Mouse (Mus musculus): ENCODE measurements around the gene Hist1h2an.
"Not testable (repeated sequence)": the region's sequence is repeated elsewhere in the genome, so short reads cannot be mapped to it uniquely, and the experiment has no call there.

Hist1h2an gene

GRCm38 (mm10) chr13:21786899-21787629, at the start of gene Hist1h2an, which contains the start of gene Hist1h2bp:
TSS of gene Hist1h2an (minus strand) at chr13:21787218.
TSS of gene Hist1h2bp (plus strand) at chr13:21787461.
- peak; percentile 98 for DNase-seq (ENCODE audit: extremely low spot score, low read depth, low spot score)

- DNase-seq (ENCODE audit: extremely low spot score, low read depth, low spot score) = not testable (repeated sequence)
Measured at GRCm38 (mm10) chr13:21833461-21833860, 46.4 kb upstream of the Hist1h2an start, which contains the start of the genes Hist1h2ap and Hist1h2br. TSS of gene Hist1h2ap (minus strand) at chr13:21833507. TSS of gene Hist1h2br (plus strand) at chr13:21833743.

- not testable (repeated sequence) for DNase-seq (ENCODE audit: extremely low spot score, low read depth, low spot score)
Measured at GRCm38 (mm10) chr13:21831418-21832394, 44.7 kb upstream of the Hist1h2an start, which contains the start of gene Hist1h4n. TSS of gene Hist1h4n (minus strand) at chr13:21832196.

GRCm38 (mm10) chr13:21830344-21830743, 43.3 kb upstream of the Hist1h2an start:
- DNase-seq (ENCODE audit: extremely low spot score, low read depth, low spot score) = no peak

- DNase-seq (ENCODE audit: extremely low spot score, low read depth, low spot score) = no peak
Measured at GRCm38 (mm10) chr13:21828511-21828910, 41.5 kb upstream of the Hist1h2an start.

GRCm38 (mm10) chr13:21820082-21820890, 33.3 kb upstream of the Hist1h2an start:
- DNase-seq (ENCODE audit: extremely low spot score, low read depth, low spot score) = not testable (repeated sequence)

GRCm38 (mm10) chr13:21812092-21812491, 25.1 kb upstream of the Hist1h2an start:
- DNase-seq (ENCODE audit: extremely low spot score, low read depth, low spot score) = not testable (repeated sequence)

GRCm38 (mm10) chr13:21811539-21811938, 24.5 kb upstream of the Hist1h2an start, which contains the start of gene Hist1h4m:
TSS of gene Hist1h4m (plus strand) at chr13:21811746.
- not testable (repeated sequence) for DNase-seq (ENCODE audit: extremely low spot score, low read depth, low spot score)

GRCm38 (mm10) chr13:21811074-21811473, 24.1 kb upstream of the Hist1h2an start:
- not testable (repeated sequence) for DNase-seq (ENCODE audit: extremely low spot score, low read depth, low spot score)

GRCm38 (mm10) chr13:21810073-21810472, 23.1 kb upstream of the Hist1h2an start, which contains the start of the genes Hist1h2bq and Hist1h2ao:
TSS of gene Hist1h2bq (minus strand) at chr13:21810197.
TSS of gene Hist1h2ao (plus strand) at chr13:21810465.
- DNase-seq (ENCODE audit: extremely low spot score, low read depth, low spot score) = not testable (repeated sequence)

GRCm38 (mm10) chr13:21803058-21803457, 16.0 kb upstream of the Hist1h2an start:
- DNase-seq (ENCODE audit: extremely low spot score, low read depth, low spot score) = not testable (repeated sequence)

GRCm38 (mm10) chr13:21797163-21797562, 10.1 kb upstream of the Hist1h2an start:
- not testable (repeated sequence) for DNase-seq (ENCODE audit: extremely low spot score, low read depth, low spot score)

- DNase-seq (ENCODE audit: extremely low spot score, low read depth, low spot score) = no peak
Measured at GRCm38 (mm10) chr13:21795584-21795983, 8.6 kb upstream of the Hist1h2an start.

GRCm38 (mm10) chr13:21790601-21791283, 3.7 kb upstream of the Hist1h2an start:
- no peak for DNase-seq (ENCODE audit: extremely low spot score, low read depth, low spot score)

- DNase-seq (ENCODE audit: extremely low spot score, low read depth, low spot score) = no peak
Measured at GRCm38 (mm10) chr13:21789925-21790324, 2.9 kb upstream of the Hist1h2an start.

GRCm38 (mm10) chr13:21787760-21788593, 959 bp upstream of the Hist1h2an start:
- no peak for DNase-seq (ENCODE audit: extremely low spot score, low read depth, low spot score)

- DNase-seq (ENCODE audit: extremely low spot score, low read depth, low spot score) = peak; percentile 82
Measured at GRCm38 (mm10) chr13:21786189-21786898, 674 bp downstream of the Hist1h2an start.

- no peak for DNase-seq (ENCODE audit: extremely low spot score, low read depth, low spot score)
Measured at GRCm38 (mm10) chr13:21784311-21784710, 2.7 kb downstream of the Hist1h2an start.

Data from hindlimb bud, embryonic 11.5 days (tissue).